Mouse (Mus musculus) spleen, postnatal 14 days (tissue): ENCODE measurements around the gene Tbc1d14.

Source experiments
- DNase-seq, 2 experiments: peaks; one replicate each; pipeline ENCODE4 v3.0.0; 2021 to 2022; ENCODE audit warnings: low spot score in 2 of 2

Tbc1d14 gene

GRCm38 (mm10) chr5:36593176-36593575 is at the start of gene Tbc1d14:
Gene Tbc1d14, minus strand, starts transcription at chr5:36593276.
- no peak for DNase-seq

- DNase-seq = no peak
Measured at GRCm38 (mm10) chr5:36625612-36626011, 32.5 kb upstream of the Tbc1d14 start.

GRCm38 (mm10) chr5:36623670-36624069 is 30.6 kb upstream of the Tbc1d14 start:
- no peak for DNase-seq

GRCm38 (mm10) chr5:36621058-36621449 is 28.0 kb upstream of the Tbc1d14 start:
- DNase-seq = no peak

- DNase-seq = no peak
Measured at GRCm38 (mm10) chr5:36620409-36621057, 27.5 kb upstream of the Tbc1d14 start.

GRCm38 (mm10) chr5:36618890-36619289 is 25.8 kb upstream of the Tbc1d14 start:
- no peak for DNase-seq

GRCm38 (mm10) chr5:36618356-36618755 is 25.3 kb upstream of the Tbc1d14 start:
- no peak for DNase-seq

- DNase-seq = no peak
Measured at GRCm38 (mm10) chr5:36614124-36614523, 21.0 kb upstream of the Tbc1d14 start.

- no peak for DNase-seq
Measured at GRCm38 (mm10) chr5:36608939-36609499, 15.9 kb upstream of the Tbc1d14 start.

GRCm38 (mm10) chr5:36603031-36603430 is 10.0 kb upstream of the Tbc1d14 start:
- peak in 1 of 2 experiments; percentile 54 for DNase-seq

- DNase-seq = no peak
Measured at GRCm38 (mm10) chr5:36602028-36602427, 9.0 kb upstream of the Tbc1d14 start.

- DNase-seq = no peak
Measured at GRCm38 (mm10) chr5:36601492-36601891, 8.4 kb upstream of the Tbc1d14 start.

- no peak for DNase-seq
Measured at GRCm38 (mm10) chr5:36598883-36599282, 5.8 kb upstream of the Tbc1d14 start.

GRCm38 (mm10) chr5:36597653-36598052 is 4.6 kb upstream of the Tbc1d14 start:
- no peak for DNase-seq

GRCm38 (mm10) chr5:36596225-36596624 is 3.1 kb upstream of the Tbc1d14 start:
- DNase-seq = no peak

- no peak for DNase-seq
Measured at GRCm38 (mm10) chr5:36595115-36595514, 2.0 kb upstream of the Tbc1d14 start.

GRCm38 (mm10) chr5:36594344-36594743 is 1.3 kb upstream of the Tbc1d14 start:
- DNase-seq = no peak

GRCm38 (mm10) chr5:36590499-36590920 is 2.6 kb downstream of the Tbc1d14 start:
- DNase-seq = no peak

GRCm38 (mm10) chr5:36584299-36584698 is 8.8 kb downstream of the Tbc1d14 start:
- no peak for DNase-seq

- peak; percentile 100 for DNase-seq
Measured at GRCm38 (mm10) chr5:36581924-36582642, 11.0 kb downstream of the Tbc1d14 start.

GRCm38 (mm10) chr5:36581259-36581923 is 11.7 kb downstream of the Tbc1d14 start:
- DNase-seq = no peak

- no peak for DNase-seq
Measured at GRCm38 (mm10) chr5:36579967-36580366, 13.1 kb downstream of the Tbc1d14 start.
